Comparison of ENCODE assay signal across 21 mouse cellular contexts in genomic region chr19:46759096-46759495, GRCm38 (mm10). TPM values are rescaled to one million over a fixed set of nuclear protein-coding genes. Genes with fewer than 3 reads are reported as not detected.
DNase-seq lines count a peak whose midpoint lies in the region; ATAC-seq and TF ChIP-seq lines count a peak whose summit lies in the region.
"Had no signal": no experiment of that assay in that cellular context is flagged by ENCODE, and none has a peak within 500 bp of the region (broad histone marks: within the 10 kb centered on the region; RNA-seq: fewer than 3 reads in every experiment).

No protein-coding gene starts in this region.

- H3K9me3 ChIP-seq in megakaryocyte, embryonic 14.5 days: 0 out of 2 replicates have a peak, but pooled peaks cover 4% of the 10 kb centered on the region
- H3K9me3 ChIP-seq in CH12.LX (replicated peaks; ENCODE audit: low read length): no peaks in the 10 kb centered on the region
- H3K9me3 ChIP-seq: forebrain, embryonic 12.5 days; heart, embryonic 13.5 days; limb, embryonic 13.5 days; liver, embryonic 15.5 days; midbrain, embryonic 13.5 days had no signal

- no peak overlapping the region for H3K27ac ChIP-seq in CH12.LX (ENCODE audit: insufficient read depth, low read depth)
- H3K27ac ChIP-seq: forebrain, embryonic 12.5 days; heart, embryonic 13.5 days; limb, embryonic 13.5 days; liver, embryonic 15.5 days; midbrain, embryonic 13.5 days had no signal

- DNase-seq in CH12.LX (ENCODE audit: extremely low read depth): no peak
- peak; percentile 27 for DNase-seq in brain, adult 2 months (ENCODE audit: low read depth, low spot score)
- peak; percentile 35 for DNase-seq in thymus, postnatal 25 days
- no peak for DNase-seq in embryo, embryonic 11 days
- no peak for DNase-seq in gastrocnemius, postnatal 10 days
- DNase-seq: adrenal gland, postnatal 36 days; cerebellum, adult 11 months; cerebellum, postnatal 14 days; gastrocnemius, postnatal 36 days; heart, postnatal 4 days; kidney, adult 2 months; kidney, postnatal 14 days; spleen, adult 18-20 months had no signal

- H3K4me3 ChIP-seq in megakaryocyte, embryonic 14.5 days (replicated peaks): peak overlapping the region; percentile 77
- H3K4me3 ChIP-seq in CH12.LX (replicated peaks in 1 of 3; ENCODE audit: low read depth in 2 of 3, low read length in 2 of 3, poor library complexity in 1 of 3): no peak overlapping the region
- H3K4me3 ChIP-seq: forebrain, embryonic 12.5 days; heart, embryonic 13.5 days; limb, embryonic 13.5 days; liver, embryonic 15.5 days; midbrain, embryonic 13.5 days had no signal

- H3K4me2 ChIP-seq in CH12.LX (ENCODE audit: insufficient read depth, low read depth, poor library complexity, severe bottlenecking): peak overlapping the region; percentile 50; the same call in 1 of the 2 replicates
- H3K4me2 ChIP-seq: forebrain, embryonic 12.5 days; heart, embryonic 13.5 days; limb, embryonic 13.5 days; liver, embryonic 15.5 days; midbrain, embryonic 13.5 days had no signal

- dilution Hi-C loops in CH12.LX (cut with MboI; ENCODE audit: extremely low pct_ligation_motif_present, extremely low pct_unique_long_range_greater_than_20kb, low sequenced_read_pairs): no loop called here

- no peaks in the 10 kb centered on the region for H3K36me3 ChIP-seq in megakaryocyte, embryonic 14.5 days (replicated peaks; ENCODE audit: low read length)
- H3K36me3 ChIP-seq in CH12.LX (replicated peaks in 1 of 2; ENCODE audit: control insufficient read depth in 1 of 2, insufficient read depth in 1 of 2, low read length in 1 of 2): peaks cover 0 to 1% of the 10 kb centered on the region in 2 experiments
- H3K36me3 ChIP-seq: forebrain, embryonic 12.5 days; heart, embryonic 13.5 days; limb, embryonic 13.5 days; liver, embryonic 15.5 days; midbrain, embryonic 13.5 days had no signal

- TF ChIP-seq RAD21 in CH12.LX (IDR thresholded peaks at IDR 0.05; ENCODE audit: low read depth, low read length): no peak

- ATAC-seq in megakaryocyte, adult 5-6 weeks (ENCODE audit: poor library complexity, severe bottlenecking): no peak
- ATAC-seq: activated CD4-positive, CD25-positive, alpha-beta regulatory T cell, adult 4 months; midbrain, embryonic 13.5 days had no signal

- no peak for TF ChIP-seq CTCF in CH12.LX (conservative IDR thresholded peaks at IDR 0.05 in 1 of 2, IDR thresholded peaks at IDR 0.05 in 1 of 2; ENCODE audit: low read depth in 2 of 2, low read length in 2 of 2)

- no peaks in the 10 kb centered on the region for H3K79me2 ChIP-seq in CH12.LX (replicated peaks; ENCODE audit: control insufficient read depth, extremely low read depth, insufficient read depth, poor library complexity, severe bottlenecking)

- no peak for TF ChIP-seq EP300 in CH12.LX (IDR thresholded peaks at IDR 0.05; ENCODE audit: low read length)

- H3K4me1 ChIP-seq in megakaryocyte, embryonic 14.5 days: peaks cover 39% of the 10 kb centered on the region
- peaks cover 12 to 15% of the 10 kb centered on the region in 2 experiments for H3K4me1 ChIP-seq in CH12.LX (ENCODE audit: control insufficient read depth in 1 of 2, insufficient read depth in 2 of 2)

- in situ Hi-C loops in CH12.LX (cut with MboI; ENCODE audit: low pct_ligation_motif_present, low pct_unique_long_range_greater_than_20kb, low sequenced_read_pairs): no loop called here

- no peak for TF ChIP-seq POLR2A in CH12.LX (IDR thresholded peaks at IDR 0.05; ENCODE audit: low read depth, low read length)

- H3K9ac ChIP-seq in CH12.LX (ENCODE audit: insufficient read depth, low read depth): no peak overlapping the region
- H3K9ac ChIP-seq: forebrain, embryonic 12.5 days; heart, embryonic 13.5 days; limb, embryonic 13.5 days; liver, embryonic 15.5 days had no signal

- H3K27me3 ChIP-seq in megakaryocyte, embryonic 14.5 days (replicated peaks): peaks cover 53% of the 10 kb centered on the region
- peaks cover 2% of the 10 kb centered on the region for H3K27me3 ChIP-seq in CH12.LX (replicated peaks)

TF ChIP-seq in CH12.LX, 34 proteins besides CTCF, POLR2A, EP300 and RAD21:
- TF ChIP-seq CHD1 (IDR thresholded peaks at IDR 0.05; ENCODE audit: low read depth, low read length): no peak
- no peak for TF ChIP-seq BHLHE40 (IDR thresholded peaks at IDR 0.05; ENCODE audit: low read depth, low read length)

RNA-seq across cellular contexts. Expression of gene Cnnm2, which starts 2.3 kb away (rescaled TPM):
- polyA plus RNA-seq in megakaryocyte, embryonic 14.5 days (2012; ENCODE audit: insufficient read depth, low replicate concordance): 2.6 TPM in 1 of 2 replicates, not detected in the other
- 3.9 and 6.9 TPM in 2 replicates for total RNA-seq in megakaryocyte, adult 5-6 weeks (2015)
- 2.4 and 4.3 TPM in 2 replicates for total RNA-seq in megakaryocyte, adult 5-6 weeks (2017)
- 3.1 and 3.7 TPM in 2 replicates for total RNA-seq in CH12.LX (2012; rRNA removed)
- total RNA-seq in CH12.LX (2014; rRNA removed): 1.8 and 2.4 TPM in 2 replicates
- polyA plus RNA-seq in CH12.LX (2012; ENCODE audit: insufficient read length, low read depth): 1.8 and 2.6 TPM in 2 replicates
- 1 to 10 TPM; 3.6 to 4.5 TPM for total RNA-seq in gastrocnemius, postnatal 10 days (2021)

RNA-seq across cellular contexts. Expression of gene As3mt, which starts 51.8 kb away (rescaled TPM):
- 1.4 TPM in 1 of 2 replicates, not detected in the other for polyA plus RNA-seq in megakaryocyte, embryonic 14.5 days (2012; ENCODE audit: insufficient read depth, low replicate concordance)
- 10.5 and 11.1 TPM in 2 replicates for total RNA-seq in megakaryocyte, adult 5-6 weeks (2015)
- 20.5 and 21.0 TPM in 2 replicates for total RNA-seq in megakaryocyte, adult 5-6 weeks (2017)
- 30.7 and 34.4 TPM in 2 replicates for total RNA-seq in CH12.LX (2012; rRNA removed)
- total RNA-seq in CH12.LX (2014; rRNA removed): 43.3 and 50.1 TPM in 2 replicates
- 47.7 and 52.1 TPM in 2 replicates for polyA plus RNA-seq in CH12.LX (2012; ENCODE audit: insufficient read length, low read depth)
- 10 to 100 TPM; 66.4 to 71.2 TPM for total RNA-seq in gastrocnemius, postnatal 10 days (2021)

Comparison
In these comparisons a context has a peak if more than half of its experiments do, and no peak if none do; other contexts are left out.
1. DNase-seq: peak in brain, adult 2 months (single experiment) and thymus, postnatal 25 days (single experiment); none in CH12.LX (single experiment), embryo, embryonic 11 days (single experiment) and gastrocnemius, postnatal 10 days (single experiment).